Mouse (Mus musculus) limb, embryonic 14.5 days (tissue): ENCODE data around the gene Ddit4. TPM values are rescaled to one million over a fixed set of nuclear protein-coding genes. Genes with fewer than 3 reads are reported as not detected.

Experiments used
- ATAC-seq: fragments of 200-750 bp; cut with Nextera tagmentation; 2 replicates; pipeline ENCODE4 v1.8.0; 2017; ENCODE audit warnings: low read depth, moderate number of reproducible peaks, moderate TSS enrichment; ENCODE audit not compliant: low FRiP score
- DNase-seq: peaks from one replicate; pipeline ENCODE4 v3.0.0-alpha.2; 2015; ENCODE audit warnings: low spot score
- H3K27ac ChIP-seq: fragments of 300-500 bp; sonication (generic); replicated peaks from 2 replicates; pipeline ENCODE4 v1.5.1; 2014; ENCODE audit warnings: low read depth, mild to moderate bottlenecking, low read length, moderate library complexity, mixed read lengths
- H3K27me3 ChIP-seq: fragments of 300-500 bp; sonication (generic); 2 replicates; pipeline ENCODE4 v1.6.1; 2014; ENCODE audit warnings: low read length, mixed read lengths; ENCODE audit not compliant: control insufficient read depth, insufficient read depth
- H3K36me3 ChIP-seq: fragments of 300-500 bp; sonication (generic); 2 replicates; pipeline ENCODE4 v1.6.1; 2014; ENCODE audit warnings: mild to moderate bottlenecking, low read length, moderate library complexity, mixed read lengths; ENCODE audit not compliant: control insufficient read depth, insufficient read depth
- H3K4me1 ChIP-seq: fragments of 300-500 bp; sonication (generic); 2 replicates; pipeline ENCODE4 v1.6.1; 2014; ENCODE audit warnings: antibody characterized with exemption, low read length, mixed read lengths; ENCODE audit not compliant: control insufficient read depth, insufficient read depth
- H3K4me2 ChIP-seq: fragments of 300-500 bp; sonication (generic); replicated peaks from 2 replicates; pipeline ENCODE4 v1.6.1; 2014; ENCODE audit warnings: low read depth, mild to moderate bottlenecking, low read length, moderate library complexity; ENCODE audit not compliant: severe bottlenecking
- H3K4me3 ChIP-seq: fragments of 300-500 bp; sonication (generic); replicated peaks from 2 replicates; pipeline ENCODE4 v1.5.1; 2014; ENCODE audit warnings: low read length
- H3K9ac ChIP-seq: fragments of 300-500 bp; sonication (generic); 2 replicates; pipeline ENCODE4 v1.6.1; 2014; ENCODE audit warnings: mild to moderate bottlenecking, low read depth, low read length, moderate library complexity; ENCODE audit not compliant: severe bottlenecking
- H3K9me3 ChIP-seq: fragments of 300-500 bp; sonication (generic); 2 replicates; pipeline ENCODE4 v1.6.1; 2016; ENCODE audit warnings: low read length; ENCODE audit not compliant: control insufficient read depth
- POLR2A ChIP-seq: fragments of 200-500 bp; IDR thresholded peaks from 2 replicates; pipeline ENCODE4 v1.8.0; 2012; ENCODE audit warnings: inconsistent platforms, mild to moderate bottlenecking, moderate library complexity, borderline replicate concordance; ENCODE audit not compliant: insufficient read depth, insufficient read length; ENCODE audit errors: extremely low read depth
- whole genome bisulfite sequencing: fragments of 180-500 bp; shearing (Covaris S2); extraction: QIAGEN DNeasy Blood & Tissue Kit; methylation state at CpG from one replicate; pipeline ENCODE4 v1.1.7; 2014; 5-methylcytosine and 5-hydroxymethylcytosine counted together
- polyA plus RNA-seq, 2 experiments: library from polyadenylated mRNA; depleted of rRNA in 1 of 2; stranded (reverse) in 1 of 2; unstranded in 1 of 2; fragments of >200 nt; fragmentation: Nextera tagmentation in 1 of 2; extraction: Ambion mirVana in 1 of 2; gene quantifications; 2 replicates each; pipeline versions ENCODE4 v1.2.1 to v1.2.3; 2012 to 2014

The Ddit4 gene
- polyA plus RNA-seq, 2 experiments, result 8.6 to 117 TPM

- H3K4me3 ChIP-seq, result no peak overlapping the region
- peaks cover 72% of the 10 kb centered on the region for H3K36me3 ChIP-seq
- H3K9me3 ChIP-seq, result no peaks in the 10 kb centered on the region
- H3K4me1 ChIP-seq, result no peaks in the 10 kb centered on the region
- no peak overlapping the region for H3K4me2 ChIP-seq
- 84% methylated on average over 8 of the region's 8 CpGs for WGBS
- no peak overlapping the region for H3K9ac ChIP-seq
- DNase-seq (no peak), ATAC-seq (no peak)
- TF ChIP-seq POLR2A, result no peak
- no peaks in the 10 kb centered on the region for H3K27me3 ChIP-seq
- H3K27ac ChIP-seq, result no peak overlapping the region
Observed at GRCm38 (mm10) chr10:59992024-59992423, 40.4 kb upstream of the Ddit4 start.

GRCm38 (mm10) chr10:59991262-59991880 lies 39.7 kb upstream of the Ddit4 start:
- no peaks in the 10 kb centered on the region for H3K4me1 ChIP-seq
- no peak overlapping the region for H3K4me3 ChIP-seq
- H3K27me3 ChIP-seq, result no peaks in the 10 kb centered on the region
- H3K9ac ChIP-seq, result no peak overlapping the region
- H3K4me2 ChIP-seq, result no peak overlapping the region
- H3K9me3 ChIP-seq, result no peaks in the 10 kb centered on the region
- ATAC-seq (no peak), DNase-seq (no peak)
- peaks cover 75% of the 10 kb centered on the region for H3K36me3 ChIP-seq
- 47% methylated on average over 9 of the region's 9 CpGs for WGBS
- no peak overlapping the region for H3K27ac ChIP-seq
- no peak for TF ChIP-seq POLR2A

- no peaks in the 10 kb centered on the region for H3K27me3 ChIP-seq
- no peak overlapping the region for H3K4me2 ChIP-seq
- H3K36me3 ChIP-seq, result peaks cover 75% of the 10 kb centered on the region
- DNase-seq, result no peak
- no peak for ATAC-seq
- WGBS, result 97% methylated on average over 9 of the region's 9 CpGs
- H3K9me3 ChIP-seq, result no peaks in the 10 kb centered on the region
- no peak overlapping the region for H3K4me3 ChIP-seq
- H3K4me1 ChIP-seq, result no peaks in the 10 kb centered on the region
- H3K27ac ChIP-seq, result no peak overlapping the region
- no peak overlapping the region for H3K9ac ChIP-seq
- no peak for TF ChIP-seq POLR2A
Observed at GRCm38 (mm10) chr10:59990393-59990792, 38.8 kb upstream of the Ddit4 start.

GRCm38 (mm10) chr10:59988036-59988435 lies 36.4 kb upstream of the Ddit4 start:
- peaks cover 60% of the 10 kb centered on the region for H3K36me3 ChIP-seq
- no peaks in the 10 kb centered on the region for H3K27me3 ChIP-seq
- no peaks in the 10 kb centered on the region for H3K4me1 ChIP-seq
- no peak overlapping the region for H3K9ac ChIP-seq
- no peak for TF ChIP-seq POLR2A
- DNase-seq (no peak), ATAC-seq (no peak)
- H3K27ac ChIP-seq, result no peak overlapping the region
- H3K4me2 ChIP-seq, result no peak overlapping the region
- H3K4me3 ChIP-seq, result no peak overlapping the region
- 90% methylated on average over 4 of the region's 4 CpGs for WGBS
- H3K9me3 ChIP-seq, result no peaks in the 10 kb centered on the region

- Histone ChIP-seq H3K9me3 (no peaks in the 10 kb centered on the region), H3K9ac (no peak overlapping the region), H3K27ac (0 out of 2 replicates have a peak overlapping the region, but pooled peaks have one; percentile 2), H3K36me3 (peaks cover 22% of the 10 kb centered on the region), H3K27me3 (no peaks in the 10 kb centered on the region), H3K4me2 (no peak overlapping the region), H3K4me3 (no peak overlapping the region), H3K4me1 (peaks cover 22% of the 10 kb centered on the region)
- no peak for ATAC-seq
- 92% methylated on average over 12 of the region's 12 CpGs for WGBS
- TF ChIP-seq POLR2A, result no peak
- DNase-seq, result no peak
Observed at GRCm38 (mm10) chr10:59982379-59982873, 30.8 kb upstream of the Ddit4 start.
